Mouse (Mus musculus) midbrain, embryonic 12.5 days (tissue): ENCODE measurements around the gene C1qtnf5. TPM values are rescaled to one million over a fixed set of nuclear protein-coding genes. Genes with fewer than 3 reads are reported as not detected.

ENCODE experiments used
- ATAC-seq: fragments of 200-750 bp; cut with Nextera tagmentation; 2 replicates; pipeline ENCODE4 v1.8.0; 2017; ENCODE audit warnings: low read depth, moderate TSS enrichment, moderate library complexity; ENCODE audit not compliant: low FRiP score
- H3K27ac ChIP-seq: fragments of 300-500 bp; sonication (generic); replicated peaks from 2 replicates; pipeline ENCODE4 v1.5.1; 2016; ENCODE audit warnings: mild to moderate bottlenecking
- H3K27me3 ChIP-seq: fragments of 300-500 bp; sonication (generic); 2 replicates; pipeline ENCODE4 v1.6.1; 2016; ENCODE audit warnings: mild to moderate bottlenecking
- H3K36me3 ChIP-seq: fragments of 300-500 bp; sonication (generic); 2 replicates; pipeline ENCODE4 v1.6.1; 2016
- H3K4me1 ChIP-seq: fragments of 300-500 bp; sonication (generic); 2 replicates; pipeline ENCODE4 v1.6.1; 2016
- H3K4me2 ChIP-seq: fragments of 300-500 bp; sonication (generic); replicated peaks from 2 replicates; pipeline ENCODE4 v1.6.1; 2016; ENCODE audit warnings: mild to moderate bottlenecking, moderate library complexity
- H3K4me3 ChIP-seq: fragments of 300-500 bp; sonication (generic); 2 replicates; pipeline ENCODE4 v1.5.1; 2016; ENCODE audit warnings: mild to moderate bottlenecking
- H3K9ac ChIP-seq: fragments of 300-500 bp; sonication (generic); replicated peaks from 2 replicates; pipeline ENCODE4 v1.6.1; 2016; ENCODE audit warnings: mild to moderate bottlenecking, moderate library complexity
- H3K9me3 ChIP-seq: fragments of 300-500 bp; sonication (generic); 2 replicates; pipeline ENCODE4 v1.6.1; 2016; ENCODE audit warnings: mild to moderate bottlenecking
- WGBS: fragments of 180-500 bp; shearing (Covaris S2); methylation state at CpG from one replicate; pipeline ENCODE4 v1.1.7; 2016; 5-methylcytosine and 5-hydroxymethylcytosine counted together
- polyA plus RNA-seq: library from polyadenylated mRNA; unstranded; fragments of >200 nt; fragmentation: Nextera tagmentation; extraction: Ambion mirVana; gene quantifications from 2 replicates; pipeline ENCODE4 v1.2.1, GENCODE M21; 2016

The C1qtnf5 gene
- polyA plus RNA-seq, 1 experiment from 2014 or later = 1.3 TPM

GRCm38 (mm10) chr9:44137846-44138245, 30.8 kb downstream of the C1qtnf5 start:
- H3K36me3 ChIP-seq = peaks cover 17% of the 10 kb centered on the region; the same call in 1 of the 2 replicates
- no peak overlapping the region for H3K4me3 ChIP-seq
- 85% methylated on average over 4 of the region's 4 CpGs for WGBS
- ATAC-seq = no peak
- H3K27me3 ChIP-seq = peaks cover 41% of the 10 kb centered on the region
- H3K9ac ChIP-seq = no peak overlapping the region
- no peak overlapping the region for H3K4me2 ChIP-seq
- no peaks in the 10 kb centered on the region for H3K9me3 ChIP-seq
- peaks cover 37% of the 10 kb centered on the region for H3K4me1 ChIP-seq
- no peak overlapping the region for H3K27ac ChIP-seq

- peaks cover 43% of the 10 kb centered on the region for H3K36me3 ChIP-seq
- peaks cover under 1% of the 10 kb centered on the region; the same call in 1 of the 2 replicates for H3K27me3 ChIP-seq
- 0 out of 2 replicates have a peak, but pooled peaks cover 3% of the 10 kb centered on the region for H3K4me1 ChIP-seq
- H3K4me2 ChIP-seq = no peak overlapping the region
- WGBS = 55% methylated on average over 5 of the region's 5 CpGs
- H3K9me3 ChIP-seq = no peaks in the 10 kb centered on the region
- no peak overlapping the region for H3K9ac ChIP-seq
- H3K4me3 ChIP-seq = no peak overlapping the region
- no peak for ATAC-seq
- H3K27ac ChIP-seq = no peak overlapping the region
Measured at GRCm38 (mm10) chr9:44141951-44142350, 34.9 kb downstream of the C1qtnf5 start.

GRCm38 (mm10) chr9:44143421-44143820, 36.4 kb downstream of the C1qtnf5 start:
- Histone ChIP-seq H3K4me1 (0 out of 2 replicates have a peak, but pooled peaks cover 3% of the 10 kb centered on the region), H3K27ac (0 out of 2 replicates have a peak overlapping the region, but pooled peaks have one; percentile 15), H3K36me3 (peaks cover 47% of the 10 kb centered on the region), H3K4me3 (no peak overlapping the region), H3K4me2 (no peak overlapping the region), H3K27me3 (no peaks in the 10 kb centered on the region), H3K9me3 (no peaks in the 10 kb centered on the region), H3K9ac (0 out of 2 replicates have a peak overlapping the region, but pooled peaks have one; percentile 28)
- no peak for ATAC-seq
- 71% methylated on average over 5 of the region's 5 CpGs for WGBS

DNA sequence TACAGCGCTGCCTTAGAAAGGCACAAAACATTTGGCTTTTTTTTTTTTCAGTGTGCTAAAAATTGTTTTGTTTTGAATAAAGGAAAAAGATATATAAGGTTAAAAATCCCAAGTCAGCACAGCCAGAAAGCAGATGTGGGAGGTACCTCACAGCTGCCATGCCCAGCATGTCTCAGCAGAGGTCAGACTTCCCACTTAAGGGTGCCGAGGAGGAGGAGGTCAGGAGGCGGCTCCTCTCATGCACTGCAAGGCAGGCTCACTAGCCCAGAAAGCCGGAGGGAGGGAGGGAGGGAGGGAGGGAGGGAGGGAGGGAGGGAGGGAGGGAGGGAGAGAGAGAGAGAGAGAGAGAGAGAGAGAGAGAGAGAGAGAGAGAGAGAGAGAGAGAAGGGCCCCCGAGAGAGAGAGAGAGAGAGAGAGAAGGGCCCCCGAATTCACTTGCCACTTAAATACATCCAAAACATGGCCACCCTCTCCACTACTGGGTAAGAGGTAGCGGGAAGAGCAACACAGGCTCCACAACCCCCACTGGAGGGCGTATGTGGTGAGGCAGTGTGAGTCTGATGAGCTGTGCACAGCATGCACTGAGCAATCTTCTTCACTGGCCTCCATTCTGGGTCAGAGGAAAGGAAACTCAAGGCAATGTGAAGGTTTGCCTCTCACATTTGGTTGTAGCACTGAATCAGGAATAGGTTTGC, 37.1 kb downstream of the C1qtnf5 start:
- no peaks in the 10 kb centered on the region for H3K9me3 ChIP-seq
- H3K9ac ChIP-seq = no peak overlapping the region
- no peak for ATAC-seq
- no peaks in the 10 kb centered on the region for H3K27me3 ChIP-seq
- 0 out of 2 replicates have a peak, but pooled peaks cover 3% of the 10 kb centered on the region for H3K4me1 ChIP-seq
- no peak overlapping the region for H3K4me3 ChIP-seq
- H3K36me3 ChIP-seq = peaks cover 50% of the 10 kb centered on the region
- 30% methylated on average over 6 of the region's 8 CpGs for WGBS
- no peak overlapping the region for H3K27ac ChIP-seq
- no peak overlapping the region for H3K4me2 ChIP-seq

DNA sequence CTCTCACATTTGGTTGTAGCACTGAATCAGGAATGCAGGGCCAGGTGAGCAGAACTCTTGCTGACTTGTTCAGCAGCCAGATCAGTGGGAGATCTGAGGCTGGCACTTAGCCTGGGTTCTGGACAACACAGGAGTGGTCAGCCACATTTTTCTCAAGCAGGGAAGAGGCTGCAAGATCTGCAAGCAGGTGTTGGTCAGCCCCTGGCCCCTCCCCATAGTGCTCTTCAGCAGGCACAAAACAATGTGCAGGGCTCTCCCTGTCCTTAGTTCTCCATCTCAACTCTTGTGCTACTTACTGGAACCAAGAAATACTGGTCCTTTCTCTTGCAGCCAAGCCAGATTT, 37.6 kb downstream of the C1qtnf5 start:
- no peak for ATAC-seq
- Histone ChIP-seq H3K9me3 (no peaks in the 10 kb centered on the region), H3K27me3 (no peaks in the 10 kb centered on the region), H3K27ac (no peak overlapping the region), H3K4me2 (no peak overlapping the region), H3K36me3 (peaks cover 54% of the 10 kb centered on the region), H3K4me3 (no peak overlapping the region), H3K9ac (no peak overlapping the region), H3K4me1 (0 out of 2 replicates have a peak, but pooled peaks cover 3% of the 10 kb centered on the region)

DNA sequence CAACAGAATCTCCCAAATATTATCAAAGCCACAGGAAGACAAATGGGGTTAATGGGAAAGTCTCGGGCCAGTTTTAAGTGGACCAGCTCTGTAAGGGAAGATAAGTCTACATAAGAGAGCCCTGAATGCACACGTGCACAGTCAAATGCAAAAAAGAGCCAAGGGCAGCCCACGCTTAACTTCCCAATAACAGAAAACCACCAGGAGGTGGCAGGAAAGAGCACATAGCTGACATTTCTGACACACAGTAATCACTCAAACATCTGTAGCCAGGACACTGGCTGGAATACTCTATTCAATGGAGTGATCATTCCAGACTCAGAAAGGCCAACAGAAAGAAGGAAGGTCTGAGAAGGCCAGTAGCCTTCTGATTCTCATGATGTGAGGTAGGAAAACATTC, 40.2 kb downstream of the C1qtnf5 start:
- WGBS = 66% methylated on average over 3 of the region's 3 CpGs
- no peak overlapping the region for H3K4me2 ChIP-seq
- no peaks in the 10 kb centered on the region for H3K9me3 ChIP-seq
- peaks cover 61% of the 10 kb centered on the region for H3K36me3 ChIP-seq
- 0 out of 2 replicates have a peak, but pooled peaks cover 3% of the 10 kb centered on the region for H3K4me1 ChIP-seq
- H3K27ac ChIP-seq = no peak overlapping the region
- no peak overlapping the region for H3K9ac ChIP-seq
- H3K27me3 ChIP-seq = no peaks in the 10 kb centered on the region
- no peak overlapping the region for H3K4me3 ChIP-seq
- no peak for ATAC-seq

Other genes with a start within 250 kb of the C1qtnf5 start
- gene Thy1, start 63.9 kb upstream of the C1qtnf5 start, polyA plus RNA-seq = not detected in 2 replicates
- gene Usp2, start 40.2 kb upstream of the C1qtnf5 start, polyA plus RNA-seq = 6.4 and 12.5 TPM in 2 replicates
- 0.10 TPM in 1 of 2 replicates, not detected in the other for gene Mfrp, start 5.5 kb upstream of the C1qtnf5 start, polyA plus RNA-seq
- gene Gm49380, start 6.3 kb downstream of the C1qtnf5 start, polyA plus RNA-seq = 0.24 and 0.43 TPM in 2 replicates
- 60.6 and 64.2 TPM in 2 replicates for gene Rnf26, start 6.3 kb downstream of the C1qtnf5 start, polyA plus RNA-seq
- gene Mcam, start 27.2 kb downstream of the C1qtnf5 start, polyA plus RNA-seq = 12.1 and 14.3 TPM in 2 replicates
- 27.2 and 32.0 TPM in 2 replicates for gene Cbl, start 126.8 kb downstream of the C1qtnf5 start, polyA plus RNA-seq
- gene Ccdc153, start 133.4 kb downstream of the C1qtnf5 start, polyA plus RNA-seq = not detected in 2 replicates
- 0.20 and 0.31 TPM in 2 replicates for gene Pdzd3, start 144.2 kb downstream of the C1qtnf5 start, polyA plus RNA-seq
- gene Nlrx1, start 161.4 kb downstream of the C1qtnf5 start, polyA plus RNA-seq = 2.6 and 3.3 TPM in 2 replicates
- 12.9 and 14.4 TPM in 2 replicates for gene Abcg4, start 181.4 kb downstream of the C1qtnf5 start, polyA plus RNA-seq
- 33.9 and 38.5 TPM in 2 replicates for gene Hinfp, start 198.4 kb downstream of the C1qtnf5 start, polyA plus RNA-seq
- 19.0 and 19.7 TPM in 2 replicates for gene C2cd2l, start 213.0 kb downstream of the C1qtnf5 start, polyA plus RNA-seq
- 34.7 and 39.1 TPM in 2 replicates for gene Dpagt1, start 218.8 kb downstream of the C1qtnf5 start, polyA plus RNA-seq
- gene H2afx, start 227.4 kb downstream of the C1qtnf5 start, polyA plus RNA-seq = 351 and 363 TPM in 2 replicates
- gene Hmbs, start 237.0 kb downstream of the C1qtnf5 start, polyA plus RNA-seq = 96.4 and 109 TPM in 2 replicates